Mouse (Mus musculus) right cerebral cortex, postnatal 10 days (tissue): ENCODE measurements at regions not wholly inside any gene's neighbourhood (a gene's known extent, or its start where the extent isn't known, plus 50 kb on each side); places are given as distances from the start of the nearest gene placed in this dataset.

Source experiments
- DNase-seq, 2 experiments: peaks; one replicate each; pipeline ENCODE4 v3.0.0; 2021; ENCODE audit warnings: low spot score in 2 of 2

DNA sequence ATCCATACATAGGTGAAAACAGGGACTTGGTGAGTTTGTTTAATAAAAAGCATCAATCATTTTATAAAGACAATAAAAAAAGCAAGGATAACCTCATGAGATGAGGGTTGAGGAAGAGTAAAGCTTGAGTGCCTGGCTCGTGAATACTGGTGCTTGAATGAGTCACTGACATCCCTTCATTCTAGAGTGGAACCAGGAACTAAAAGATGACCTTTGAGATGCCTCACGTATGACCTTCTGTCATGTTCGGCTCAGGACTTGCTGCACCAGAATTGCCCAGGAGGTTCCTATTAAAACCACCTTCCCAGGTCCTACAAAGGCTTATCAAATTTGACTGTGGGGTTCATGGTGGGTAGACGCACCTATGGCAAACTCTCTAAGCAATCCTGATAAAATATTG, 61.5 kb upstream of the Elac2 start:
- no peak for DNase-seq

DNA sequence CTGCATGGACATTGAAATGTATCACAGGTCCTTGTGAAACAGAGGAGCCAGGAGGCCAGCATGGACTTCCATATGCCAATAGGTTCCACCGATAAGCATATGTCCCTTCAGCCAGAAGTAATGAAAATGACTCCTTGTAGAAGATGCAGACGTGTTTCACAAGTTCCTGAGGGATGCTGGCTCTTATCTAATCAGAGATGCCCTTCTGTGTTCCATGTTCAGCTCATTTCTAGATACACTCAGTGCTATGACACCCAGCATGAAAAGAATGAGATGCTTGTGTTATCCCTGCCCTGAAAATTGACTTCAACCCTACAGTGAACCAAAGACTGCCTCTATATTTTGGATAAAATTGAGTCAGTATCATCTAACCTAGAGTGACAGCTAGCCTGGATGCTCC, 53.8 kb upstream of the Elac2 start:
- DNase-seq = no peak

DNA sequence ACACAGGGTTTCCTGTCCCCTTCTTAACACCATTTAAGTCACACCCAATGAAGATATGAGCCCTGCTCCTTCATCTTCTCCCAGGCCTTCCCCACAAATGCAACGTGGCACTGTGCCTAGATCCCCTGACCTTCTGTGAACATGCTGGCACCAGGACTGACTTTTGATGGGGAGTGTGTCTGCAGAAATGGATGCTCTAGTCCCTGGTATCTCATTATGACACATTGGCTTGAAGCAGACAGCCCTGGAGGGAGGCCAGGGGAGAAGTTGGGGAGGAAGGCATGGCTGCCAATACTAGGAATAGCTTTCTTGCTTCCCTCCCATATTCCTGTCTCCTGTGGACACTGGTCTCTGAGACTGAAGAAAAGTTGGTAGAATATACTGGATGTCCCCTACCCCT, 52.9 kb upstream of the Elac2 start:
- DNase-seq = peak in 1 of 2 experiments; percentile 24
